Mouse (Mus musculus): ENCODE data around the gene Slc35f1.

Gene Slc35f1

GRCm38 (mm10) chr10:53115028-53115427, 424.7 kb downstream of the Slc35f1 start:
- DNase-seq, result peak; percentile 51 to 63

- peak; percentile 13 to 22 for DNase-seq
These were observed 425.5 kb downstream of the Slc35f1 start for GRCm38 (mm10) chr10:53115673-53116398.

- DNase-seq, result no peak
These were observed 430.3 kb downstream of the Slc35f1 start for GRCm38 (mm10) chr10:53120608-53121007.

GRCm38 (mm10) chr10:53124365-53124764, 434.0 kb downstream of the Slc35f1 start:
- DNase-seq, result peak; percentile 53 to 56

- no peak for DNase-seq
These were observed 442.4 kb downstream of the Slc35f1 start for GRCm38 (mm10) chr10:53132707-53133106.

- no peak for DNase-seq
These were observed 460.0 kb downstream of the Slc35f1 start for GRCm38 (mm10) chr10:53150321-53150720.

- no peak for DNase-seq
These were observed 460.6 kb downstream of the Slc35f1 start for GRCm38 (mm10) chr10:53150916-53151315.

- no peak for DNase-seq
These were observed 466.0 kb downstream of the Slc35f1 start for GRCm38 (mm10) chr10:53156374-53156773.

GRCm38 (mm10) chr10:53157740-53158139, 467.4 kb downstream of the Slc35f1 start:
- no peak for DNase-seq

Data from cerebellum, postnatal 36 days (tissue).